Mouse (Mus musculus): ENCODE results near the gene Gm20695. TPM values are rescaled to one million over a fixed set of nuclear protein-coding genes. Genes with fewer than 3 reads are reported as not detected.

The Gm20695 gene
- not detected in 2 replicates for polyA plus RNA-seq (2012; rRNA removed)

GRCm38 (mm10) chr16:3884201-3885064, at the start of gene Gm20695, which contains the start of gene Zfp597:
Gene Gm20695 (plus strand): TSS chr16:3884648.
Gene Zfp597 (minus strand): TSS chr16:3884561.
- Histone ChIP-seq H3K27me3 (ENCODE audit: control insufficient read depth, insufficient read depth, low read length) (no peaks in the 10 kb centered on the region), H3K4me1 (replicated peaks; ENCODE audit: control insufficient read depth, insufficient read depth, low read length) (peaks cover 12% of the 10 kb centered on the region), H3K27ac (ENCODE audit: control insufficient read depth, insufficient read depth, low read length) (peak within 1 kb of the TSS; percentile 5; the same call in 1 of the 2 replicates), H3K4me3 (ENCODE audit: control insufficient read depth, insufficient read depth, low read length) (peak within 1 kb of the TSS; percentile 73), H3K36me3 (ENCODE audit: control insufficient read depth, insufficient read depth, low read length) (peaks cover 3% of the 10 kb centered on the region; the same call in 1 of the 2 replicates)
- peak; percentile 95 for DNase-seq
- under 1% methylated on average over 88 of the region's 88 CpGs for WGBS
- TF ChIP-seq CTCF (IDR thresholded peaks at IDR 0.05; ENCODE audit: borderline replicate concordance, control insufficient read depth, extremely low read depth, insufficient read depth, low read length, poor library complexity): no peak
- TF ChIP-seq POLR2A (IDR thresholded peaks at IDR 0.05; ENCODE audit: control insufficient read depth, extremely low read depth, insufficient read depth, low read length, poor library complexity): peak; percentile 85

GRCm38 (mm10) chr16:3835461-3835860, 49.0 kb upstream of the Gm20695 start:
- H3K27me3 ChIP-seq (ENCODE audit: control insufficient read depth, insufficient read depth, low read length): no peaks in the 10 kb centered on the region; the same call in 1 of the 2 replicates
- no peak for TF ChIP-seq CTCF (IDR thresholded peaks at IDR 0.05; ENCODE audit: borderline replicate concordance, control insufficient read depth, extremely low read depth, insufficient read depth, low read length, poor library complexity)
- no peak overlapping the region for H3K27ac ChIP-seq (ENCODE audit: control insufficient read depth, insufficient read depth, low read length)
- H3K4me1 ChIP-seq (replicated peaks; ENCODE audit: control insufficient read depth, insufficient read depth, low read length): no peaks in the 10 kb centered on the region
- H3K36me3 ChIP-seq (ENCODE audit: control insufficient read depth, insufficient read depth, low read length): no peaks in the 10 kb centered on the region
- no peak overlapping the region for H3K4me3 ChIP-seq (ENCODE audit: control insufficient read depth, insufficient read depth, low read length)
- WGBS: 91% methylated on average over 2 of the region's 2 CpGs
- no peak for DNase-seq

GRCm38 (mm10) chr16:3839157-3839885, 45.1 kb upstream of the Gm20695 start:
- no peak overlapping the region for H3K27ac ChIP-seq (ENCODE audit: control insufficient read depth, insufficient read depth, low read length)
- H3K4me3 ChIP-seq (ENCODE audit: control insufficient read depth, insufficient read depth, low read length): no peak overlapping the region
- no peaks in the 10 kb centered on the region for H3K4me1 ChIP-seq (replicated peaks; ENCODE audit: control insufficient read depth, insufficient read depth, low read length)
- H3K27me3 ChIP-seq (ENCODE audit: control insufficient read depth, insufficient read depth, low read length): no peaks in the 10 kb centered on the region; the same call in 1 of the 2 replicates
- 67% methylated on average over 17 of the region's 17 CpGs for whole genome bisulfite sequencing
- H3K36me3 ChIP-seq (ENCODE audit: control insufficient read depth, insufficient read depth, low read length): no peaks in the 10 kb centered on the region
- no peak for TF ChIP-seq CTCF (IDR thresholded peaks at IDR 0.05; ENCODE audit: borderline replicate concordance, control insufficient read depth, extremely low read depth, insufficient read depth, low read length, poor library complexity)
- TF ChIP-seq POLR2A (IDR thresholded peaks at IDR 0.05; ENCODE audit: control insufficient read depth, extremely low read depth, insufficient read depth, low read length, poor library complexity): no peak
- DNase-seq: peak; percentile 29

- Histone ChIP-seq H3K27me3 (ENCODE audit: control insufficient read depth, insufficient read depth, low read length) (no peaks in the 10 kb centered on the region; the same call in 1 of the 2 replicates), H3K4me1 (replicated peaks; ENCODE audit: control insufficient read depth, insufficient read depth, low read length) (peaks cover 6% of the 10 kb centered on the region; the same call in 1 of the 2 replicates), H3K4me3 (ENCODE audit: control insufficient read depth, insufficient read depth, low read length) (no peak overlapping the region), H3K36me3 (ENCODE audit: control insufficient read depth, insufficient read depth, low read length) (no peaks in the 10 kb centered on the region), H3K27ac (ENCODE audit: control insufficient read depth, insufficient read depth, low read length) (no peak overlapping the region)
- DNase-seq: no peak
- TF ChIP-seq CTCF (IDR thresholded peaks at IDR 0.05; ENCODE audit: borderline replicate concordance, control insufficient read depth, extremely low read depth, insufficient read depth, low read length, poor library complexity): no peak
- TF ChIP-seq POLR2A (IDR thresholded peaks at IDR 0.05; ENCODE audit: control insufficient read depth, extremely low read depth, insufficient read depth, low read length, poor library complexity): no peak
- WGBS: 60% methylated on average over 4 of the region's 4 CpGs
Observed at GRCm38 (mm10) chr16:3842989-3843388, 41.5 kb upstream of the Gm20695 start.

GRCm38 (mm10) chr16:3843796-3844195, 40.7 kb upstream of the Gm20695 start:
- TF ChIP-seq POLR2A (IDR thresholded peaks at IDR 0.05; ENCODE audit: control insufficient read depth, extremely low read depth, insufficient read depth, low read length, poor library complexity) (no peak), CTCF (IDR thresholded peaks at IDR 0.05; ENCODE audit: borderline replicate concordance, control insufficient read depth, extremely low read depth, insufficient read depth, low read length, poor library complexity) (no peak)
- no peaks in the 10 kb centered on the region for H3K36me3 ChIP-seq (ENCODE audit: control insufficient read depth, insufficient read depth, low read length)
- H3K4me1 ChIP-seq (replicated peaks; ENCODE audit: control insufficient read depth, insufficient read depth, low read length): peaks cover 6% of the 10 kb centered on the region; the same call in 1 of the 2 replicates
- H3K4me3 ChIP-seq (ENCODE audit: control insufficient read depth, insufficient read depth, low read length): no peak overlapping the region
- no peak for DNase-seq
- no peaks in the 10 kb centered on the region for H3K27me3 ChIP-seq (ENCODE audit: control insufficient read depth, insufficient read depth, low read length)
- WGBS: 74% methylated on average over 1 of the region's 1 CpGs
- no peak overlapping the region for H3K27ac ChIP-seq (ENCODE audit: control insufficient read depth, insufficient read depth, low read length)

Measured in thymus, adult 2 months (tissue).